Mouse (Mus musculus): Measurements from ENCODE around the gene Ptk7. TPM values are rescaled to one million over a fixed set of nuclear protein-coding genes. Genes with fewer than 3 reads are reported as not detected.
A peak's percentile ranks its signal among the peaks of the same experiment; 100 is the strongest.

Ptk7 gene
- polyA plus RNA-seq, 1 experiment, result 11.9 TPM

- H3K27me3 ChIP-seq (ENCODE audit: control insufficient read depth, insufficient read depth, low read length), result peaks cover 3% of the 10 kb centered on the region; the same call in 1 of the 2 replicates
- DNase-seq, result no peak
- peaks cover 19% of the 10 kb centered on the region for H3K36me3 ChIP-seq (ENCODE audit: control insufficient read depth, insufficient read depth, low read length)
- peaks cover 9% of the 10 kb centered on the region for H3K4me1 ChIP-seq (replicated peaks; ENCODE audit: control insufficient read depth, insufficient read depth, low read length)
- TF ChIP-seq CTCF (IDR thresholded peaks at IDR 0.05; ENCODE audit: borderline replicate concordance, control insufficient read depth, extremely low read depth, insufficient read depth, low read length, poor library complexity) (no peak), POLR2A (IDR thresholded peaks at IDR 0.05; ENCODE audit: control insufficient read depth, extremely low read depth, insufficient read depth, low read length, poor library complexity) (no peak)
- no peak overlapping the region for H3K4me3 ChIP-seq (ENCODE audit: control insufficient read depth, insufficient read depth, low read length)
- 92% methylated on average over 11 of the region's 11 CpGs for whole genome bisulfite sequencing
- H3K27ac ChIP-seq (ENCODE audit: control insufficient read depth, insufficient read depth, low read length), result no peak overlapping the region
Measured at GRCm38 (mm10) chr17:46548741-46549140, 80.6 kb downstream of the Ptk7 start.

GRCm38 (mm10) chr17:46547923-46548322 is 81.4 kb downstream of the Ptk7 start:
- DNase-seq, result no peak
- Histone ChIP-seq H3K27ac (ENCODE audit: control insufficient read depth, insufficient read depth, low read length) (no peak overlapping the region), H3K36me3 (ENCODE audit: control insufficient read depth, insufficient read depth, low read length) (peaks cover 19% of the 10 kb centered on the region), H3K4me3 (ENCODE audit: control insufficient read depth, insufficient read depth, low read length) (no peak overlapping the region), H3K27me3 (ENCODE audit: control insufficient read depth, insufficient read depth, low read length) (peaks cover 3% of the 10 kb centered on the region; the same call in 1 of the 2 replicates), H3K4me1 (replicated peaks; ENCODE audit: control insufficient read depth, insufficient read depth, low read length) (peaks cover 5% of the 10 kb centered on the region)
- 83% methylated on average over 3 of the region's 3 CpGs for WGBS
- TF ChIP-seq POLR2A (IDR thresholded peaks at IDR 0.05; ENCODE audit: control insufficient read depth, extremely low read depth, insufficient read depth, low read length, poor library complexity) (no peak), CTCF (IDR thresholded peaks at IDR 0.05; ENCODE audit: borderline replicate concordance, control insufficient read depth, extremely low read depth, insufficient read depth, low read length, poor library complexity) (no peak)

- H3K27me3 ChIP-seq (ENCODE audit: control insufficient read depth, insufficient read depth, low read length), result peaks cover 3% of the 10 kb centered on the region; the same call in 1 of the 2 replicates
- peaks cover 19% of the 10 kb centered on the region for H3K36me3 ChIP-seq (ENCODE audit: control insufficient read depth, insufficient read depth, low read length)
- no peak overlapping the region for H3K4me3 ChIP-seq (ENCODE audit: control insufficient read depth, insufficient read depth, low read length)
- no peak overlapping the region for H3K27ac ChIP-seq (ENCODE audit: control insufficient read depth, insufficient read depth, low read length)
- no peak for TF ChIP-seq CTCF (IDR thresholded peaks at IDR 0.05; ENCODE audit: borderline replicate concordance, control insufficient read depth, extremely low read depth, insufficient read depth, low read length, poor library complexity)
- no peak for TF ChIP-seq POLR2A (IDR thresholded peaks at IDR 0.05; ENCODE audit: control insufficient read depth, extremely low read depth, insufficient read depth, low read length, poor library complexity)
- DNase-seq, result no peak
- peaks cover 5% of the 10 kb centered on the region for H3K4me1 ChIP-seq (replicated peaks; ENCODE audit: control insufficient read depth, insufficient read depth, low read length)
- WGBS, result 79% methylated on average over 8 of the region's 8 CpGs
Measured at GRCm38 (mm10) chr17:46546995-46547394, 82.3 kb downstream of the Ptk7 start.

GRCm38 (mm10) chr17:46546591-46546990 is 82.7 kb downstream of the Ptk7 start:
- Histone ChIP-seq H3K4me3 (ENCODE audit: control insufficient read depth, insufficient read depth, low read length) (peak overlapping the region; percentile 59), H3K36me3 (ENCODE audit: control insufficient read depth, insufficient read depth, low read length) (peaks cover 19% of the 10 kb centered on the region), H3K27me3 (ENCODE audit: control insufficient read depth, insufficient read depth, low read length) (peaks cover 3% of the 10 kb centered on the region; the same call in 1 of the 2 replicates), H3K27ac (ENCODE audit: control insufficient read depth, insufficient read depth, low read length) (no peak overlapping the region), H3K4me1 (replicated peaks; ENCODE audit: control insufficient read depth, insufficient read depth, low read length) (peaks cover 5% of the 10 kb centered on the region)
- DNase-seq, result no peak
- WGBS, result 65% methylated on average over 7 of the region's 7 CpGs
- TF ChIP-seq CTCF (IDR thresholded peaks at IDR 0.05; ENCODE audit: borderline replicate concordance, control insufficient read depth, extremely low read depth, insufficient read depth, low read length, poor library complexity), result no peak
- TF ChIP-seq POLR2A (IDR thresholded peaks at IDR 0.05; ENCODE audit: control insufficient read depth, extremely low read depth, insufficient read depth, low read length, poor library complexity), result no peak

GRCm38 (mm10) chr17:46545813-46546564 is 83.3 kb downstream of the Ptk7 start, which contains the start of gene Cul9:
Gene Cul9, minus strand, starts transcription at chr17:46546388.
- TF ChIP-seq CTCF (IDR thresholded peaks at IDR 0.05; ENCODE audit: borderline replicate concordance, control insufficient read depth, extremely low read depth, insufficient read depth, low read length, poor library complexity), result no peak
- Histone ChIP-seq H3K4me3 (ENCODE audit: control insufficient read depth, insufficient read depth, low read length) (peak within 1 kb of the TSS; percentile 59), H3K36me3 (ENCODE audit: control insufficient read depth, insufficient read depth, low read length) (peaks cover 19% of the 10 kb centered on the region), H3K27ac (ENCODE audit: control insufficient read depth, insufficient read depth, low read length) (no peak within 1 kb of the TSS), H3K27me3 (ENCODE audit: control insufficient read depth, insufficient read depth, low read length) (peaks cover 3% of the 10 kb centered on the region; the same call in 1 of the 2 replicates), H3K4me1 (replicated peaks; ENCODE audit: control insufficient read depth, insufficient read depth, low read length) (peaks cover 5% of the 10 kb centered on the region)
- peak; percentile 28 for DNase-seq
- 2% methylated on average over 49 of the region's 49 CpGs for WGBS

- no peak overlapping the region for H3K4me3 ChIP-seq (ENCODE audit: control insufficient read depth, insufficient read depth, low read length)
- peaks cover 3% of the 10 kb centered on the region; the same call in 1 of the 2 replicates for H3K27me3 ChIP-seq (ENCODE audit: control insufficient read depth, insufficient read depth, low read length)
- no peak overlapping the region for H3K27ac ChIP-seq (ENCODE audit: control insufficient read depth, insufficient read depth, low read length)
- no peak for TF ChIP-seq CTCF (IDR thresholded peaks at IDR 0.05; ENCODE audit: borderline replicate concordance, control insufficient read depth, extremely low read depth, insufficient read depth, low read length, poor library complexity)
- TF ChIP-seq POLR2A (IDR thresholded peaks at IDR 0.05; ENCODE audit: control insufficient read depth, extremely low read depth, insufficient read depth, low read length, poor library complexity), result no peak
- peaks cover 5% of the 10 kb centered on the region for H3K4me1 ChIP-seq (replicated peaks; ENCODE audit: control insufficient read depth, insufficient read depth, low read length)
- 96% methylated on average over 12 of the region's 12 CpGs for WGBS
- DNase-seq, result no peak
- H3K36me3 ChIP-seq (ENCODE audit: control insufficient read depth, insufficient read depth, low read length), result peaks cover 5% of the 10 kb centered on the region
Measured at GRCm38 (mm10) chr17:46543661-46544060, 85.6 kb downstream of the Ptk7 start.
